Mouse (Mus musculus) MEL (cell line): ENCODE results near the gene Zfp335. TPM values are rescaled to one million over a fixed set of nuclear protein-coding genes. Genes with fewer than 3 reads are reported as not detected.

ENCODE experiments used
- DNase-seq: peaks from one replicate; pipeline ENCODE4 v3.0.0; 2011; ENCODE audit warnings: low read depth, low spot score
- H3K27ac ChIP-seq: 2 replicates; pipeline ENCODE4 v1.5.1; 2012; ENCODE audit warnings: low read depth, mild to moderate bottlenecking, control low read depth, low read length, moderate library complexity; ENCODE audit not compliant: control insufficient read depth
- H3K27me3 ChIP-seq, 2 experiments: fragments of 150-350 bp in 1 of 2; sonication (generic) in 1 of 2; 2 replicates each; pipeline ENCODE4 v1.6.1; 2012; ENCODE audit warnings: low read length in 2 of 2, mild to moderate bottlenecking in 2 of 2, improper control_type of control experiment in 1 of 2, moderate library complexity in 1 of 2; ENCODE audit not compliant: insufficient read depth in 2 of 2, control insufficient read depth in 1 of 2
- H3K36me3 ChIP-seq, 2 experiments: 2 replicates each; pipeline ENCODE4 v1.6.1; 2012 to 2014; ENCODE audit warnings: low read length in 2 of 2, improper control_type of control experiment in 1 of 2, inconsistent platforms in 1 of 2, mild to moderate bottlenecking in 1 of 2; ENCODE audit not compliant: insufficient read depth in 2 of 2, control insufficient read depth in 1 of 2
- H3K4me1 ChIP-seq, 2 experiments: fragments of 150-350 bp in 1 of 2; sonication (generic) in 1 of 2; 2 replicates each; pipeline ENCODE4 v1.6.1; 2012; ENCODE audit warnings: low read length in 2 of 2, improper control_type of control experiment in 1 of 2, mild to moderate bottlenecking in 1 of 2; ENCODE audit not compliant: insufficient read depth in 2 of 2, control insufficient read depth in 1 of 2
- H3K4me3 ChIP-seq, 2 experiments: fragments of 150-350 bp in 1 of 2; sonication (generic) in 1 of 2; 2 replicates each; pipeline ENCODE4 v1.5.1; 2012; ENCODE audit warnings: low read depth in 2 of 2, low read length in 2 of 2, mild to moderate bottlenecking in 2 of 2, moderate library complexity in 2 of 2, control low read depth in 1 of 2, improper control_type of control experiment in 1 of 2; ENCODE audit not compliant: control insufficient read depth in 1 of 2, insufficient read depth in 1 of 2
- H3K79me2 ChIP-seq: 2 replicates; pipeline ENCODE4 v1.6.1; 2012; ENCODE audit warnings: mild to moderate bottlenecking, low read length, moderate library complexity; ENCODE audit not compliant: control insufficient read depth, poor library complexity, insufficient read depth
- H3K9ac ChIP-seq: 2 replicates; pipeline ENCODE4 v1.6.1; 2012; ENCODE audit warnings: low read depth, mild to moderate bottlenecking, control low read depth, low read length, moderate library complexity; ENCODE audit not compliant: control insufficient read depth, poor library complexity, severe bottlenecking
- H3K9me3 ChIP-seq: fragments of 150-350 bp; sonication (generic); replicated peaks from 2 replicates; pipeline ENCODE4 v1.6.1; 2012; ENCODE audit warnings: mild to moderate bottlenecking, low read length, improper control_type of control experiment, moderate library complexity; ENCODE audit not compliant: insufficient read depth
- CTCF ChIP-seq, 3 experiments: IDR thresholded peaks in 2 of 3; conservative IDR thresholded peaks in 1 of 3; 2 replicates each; pipeline ENCODE4 v1.5.1; 2011 to 2012; ENCODE audit warnings: low read length in 3 of 3, low read depth in 2 of 3, mild to moderate bottlenecking in 2 of 3, improper control_type of control experiment in 1 of 3, inconsistent platforms in 1 of 3, mixed read lengths in 1 of 3, moderate library complexity in 1 of 3; ENCODE audit not compliant: control insufficient read depth in 1 of 3, insufficient read depth in 1 of 3, poor library complexity in 1 of 3, severe bottlenecking in 1 of 3
- MAZ ChIP-seq: IDR thresholded peaks from 2 replicates; pipeline ENCODE4 v1.6.1; 2012; ENCODE audit warnings: low read depth, mild to moderate bottlenecking, inconsistent platforms, low read length, improper control_type of control experiment
- POLR2AphosphoS2 ChIP-seq: IDR thresholded peaks from 2 replicates; pipeline ENCODE4 v1.6.1; 2011; ENCODE audit warnings: low read length, improper control_type of control experiment
- RAD21 ChIP-seq: IDR thresholded peaks from 2 replicates; pipeline ENCODE4 v1.6.1; 2011; ENCODE audit warnings: mild to moderate bottlenecking, low read depth, low read length, improper control_type of control experiment
- SIN3A ChIP-seq: IDR thresholded peaks from 2 replicates; pipeline ENCODE4 v1.6.1; 2012; ENCODE audit warnings: low read length, improper control_type of control experiment, inconsistent platforms
- SMC3 ChIP-seq: IDR thresholded peaks from 2 replicates; pipeline ENCODE4 v1.6.1; 2011; ENCODE audit warnings: low read depth, low read length, improper control_type of control experiment
- ZC3H11A ChIP-seq: IDR thresholded peaks from 2 replicates; pipeline ENCODE4 v1.6.1; 2012; ENCODE audit warnings: low read depth, mild to moderate bottlenecking, inconsistent platforms, low read length, improper control_type of control experiment
- polyA plus RNA-seq, 2 experiments: library from polyadenylated mRNA; stranded (reverse) in 1 of 2; unstranded in 1 of 2; fragments of >175 nt in 1 of 2; fragments of >200 nt in 1 of 2; gene quantifications; 2 replicates each; pipeline versions ENCODE4 v1.2.1 to v1.2.4; 2012; ENCODE audit warnings: low replicate concordance in 2 of 2, low read depth in 1 of 2; ENCODE audit not compliant: insufficient read length in 2 of 2, insufficient read depth in 1 of 2, missing spikeins in 1 of 2
- total RNA-seq: library from RNA; depleted of rRNA; stranded (reverse); fragments of 300-350 nt; gene quantifications from 2 replicates; pipeline ENCODE4 v1.2.3, GENCODE M21; 2012; rRNA removed

The Zfp335 gene
- total and polyA plus RNA-seq, 3 experiments: 12.6 to 24.1 TPM; not detected in 1

DNA sequence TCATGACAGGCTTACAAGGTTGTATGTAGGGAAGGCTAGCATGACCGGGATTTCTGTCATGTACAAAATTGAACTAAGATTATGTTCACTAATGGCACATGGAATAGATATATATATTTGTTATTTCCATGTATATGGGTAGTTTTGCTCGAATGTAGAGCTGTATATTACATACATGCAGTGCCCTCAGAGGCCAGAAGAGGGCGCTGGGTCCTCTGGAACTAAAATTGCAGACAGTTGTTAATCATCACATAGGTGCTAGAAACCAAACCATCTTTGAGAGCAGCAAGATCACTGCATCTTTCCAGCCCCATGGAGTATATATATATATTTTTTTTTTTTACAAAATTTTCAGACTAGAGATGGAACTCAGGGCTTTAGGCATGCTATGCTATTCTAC lies 65.8 kb downstream of the Zfp335 start:
- no peaks in the 10 kb centered on the region for H3K27me3 ChIP-seq
- no peak overlapping the region for H3K9ac ChIP-seq
- H3K79me2 ChIP-seq: no peaks in the 10 kb centered on the region
- H3K9me3 ChIP-seq: no peaks in the 10 kb centered on the region
- no peaks in the 10 kb centered on the region for H3K36me3 ChIP-seq
- peak; percentile 69 for DNase-seq
- H3K4me3 ChIP-seq: no peak overlapping the region
- TF ChIP-seq POLR2AphosphoS2 (no peak), ZC3H11A (peak; percentile 59), RAD21 (peak; percentile 77), SMC3 (peak; percentile 60), MAZ (no peak), SIN3A (no peak), CTCF (IDR thresholded peaks at IDR 0.05 in 2 of 3, conservative IDR thresholded peaks at IDR 0.05 in 1 of 3; ENCODE audit: control insufficient read depth in 1 of 3, insufficient read depth in 1 of 3, low read depth in 2 of 3, low read length in 3 of 3, poor library complexity in 1 of 3, severe bottlenecking in 1 of 3) (peak; percentile 69 to 76 (median 73))
- no peak overlapping the region for H3K27ac ChIP-seq
- no peaks in the 10 kb centered on the region for H3K4me1 ChIP-seq

Other genes with a start within 250 kb of the Zfp335 start
- not detected in 2 replicates for gene Wfdc11, start 237.7 kb downstream of the Zfp335 start, total RNA-seq
- gene Wfdc11, start 237.7 kb downstream of the Zfp335 start, polyA plus RNA-seq: not detected
- gene Wfdc13, start 226.7 kb downstream of the Zfp335 start, total RNA-seq: 0.12 TPM in 1 of 2 replicates, not detected in the other
- gene Wfdc13, start 226.7 kb downstream of the Zfp335 start, polyA plus RNA-seq: not detected
- not detected in 2 replicates for gene Spint4, start 213.3 kb downstream of the Zfp335 start, total RNA-seq
- gene Spint4, start 213.3 kb downstream of the Zfp335 start, polyA plus RNA-seq: not detected
- not detected in 2 replicates for gene Spint5, start 196.5 kb downstream of the Zfp335 start, total RNA-seq
- gene Spint5, start 196.5 kb downstream of the Zfp335 start, polyA plus RNA-seq: not detected
- 0.20 and 0.31 TPM in 2 replicates for gene Wfdc3, start 165.8 kb downstream of the Zfp335 start, total RNA-seq
- under 1 TPM in 1 of 2 experiments, not detected in 1; 0.40 TPM for gene Wfdc3, start 165.8 kb downstream of the Zfp335 start, polyA plus RNA-seq
- gene Dnttip1, start 165.8 kb downstream of the Zfp335 start, total RNA-seq: 20.6 and 20.9 TPM in 2 replicates
- 10 to 100 TPM in 1 of 2 experiments, not detected in 1; 59.9 TPM for gene Dnttip1, start 165.8 kb downstream of the Zfp335 start, polyA plus RNA-seq
- gene Ube2c, start 141.9 kb downstream of the Zfp335 start, total RNA-seq: 170 and 177 TPM in 2 replicates
- 100 to 1,000 TPM; 257 to 365 TPM for gene Ube2c, start 141.9 kb downstream of the Zfp335 start, polyA plus RNA-seq
- gene Tnnc2, start 131.8 kb downstream of the Zfp335 start, total RNA-seq: not detected in 2 replicates
- not detected for gene Tnnc2, start 131.8 kb downstream of the Zfp335 start, polyA plus RNA-seq
- 3.8 and 4.0 TPM in 2 replicates for gene Snx21, start 125.9 kb downstream of the Zfp335 start, total RNA-seq
- 1 to 10 TPM in 1 of 2 experiments, not detected in 1; 7.7 TPM for gene Snx21, start 125.9 kb downstream of the Zfp335 start, polyA plus RNA-seq
- 32.2 and 40.3 TPM in 2 replicates for gene Acot8, start 106.9 kb downstream of the Zfp335 start, total RNA-seq
- 10 to 100 TPM in 1 of 2 experiments, not detected in 1; 30.9 TPM for gene Acot8, start 106.9 kb downstream of the Zfp335 start, polyA plus RNA-seq
- 4.7 and 4.8 TPM in 2 replicates for gene Zswim3, start 106.7 kb downstream of the Zfp335 start, total RNA-seq
- 1 to 10 TPM in 1 of 2 experiments, not detected in 1; 5.9 TPM for gene Zswim3, start 106.7 kb downstream of the Zfp335 start, polyA plus RNA-seq
- gene Zswim1, start 89.1 kb downstream of the Zfp335 start, total RNA-seq: 7.1 and 8.2 TPM in 2 replicates
- gene Zswim1, start 89.1 kb downstream of the Zfp335 start, polyA plus RNA-seq: 10 to 100 TPM in 1 of 2 experiments, not detected in 1; 17.4 TPM
- 0.42 and 0.50 TPM in 2 replicates for gene Spata25, start 83.2 kb downstream of the Zfp335 start, total RNA-seq
- gene Spata25, start 83.2 kb downstream of the Zfp335 start, polyA plus RNA-seq: under 1 TPM in 1 of 2 experiments, not detected in 1; 0.13 TPM
- gene Ctsa, start 78.9 kb downstream of the Zfp335 start, total RNA-seq: 46.3 and 50.5 TPM in 2 replicates
- 10 to 100 TPM in 1 of 2 experiments, not detected in 1; 87.7 TPM for gene Ctsa, start 78.9 kb downstream of the Zfp335 start, polyA plus RNA-seq
- gene Neurl2, start 78.3 kb downstream of the Zfp335 start, total RNA-seq: 1.6 and 2.0 TPM in 2 replicates
- gene Neurl2, start 78.3 kb downstream of the Zfp335 start, polyA plus RNA-seq: 1 to 10 TPM in 1 of 2 experiments, not detected in 1; 2.6 TPM
- gene Pltp, start 54.0 kb downstream of the Zfp335 start, total RNA-seq: 5.2 and 6.8 TPM in 2 replicates
- gene Pltp, start 54.0 kb downstream of the Zfp335 start, polyA plus RNA-seq: 10 to 100 TPM in 1 of 2 experiments, not detected in 1; 17.1 TPM
- gene Pcif1, start 32.5 kb downstream of the Zfp335 start, total RNA-seq: 46.8 and 47.6 TPM in 2 replicates
- gene Pcif1, start 32.5 kb downstream of the Zfp335 start, polyA plus RNA-seq: 100 to 1,000 TPM in 1 of 2 experiments, not detected in 1; 118 TPM
- gene Mmp9, start 29.0 kb upstream of the Zfp335 start, total RNA-seq: 0.20 and 0.23 TPM in 2 replicates
- gene Mmp9, start 29.0 kb upstream of the Zfp335 start, polyA plus RNA-seq: under 1 TPM in 1 of 2 experiments, not detected in 1; 0.19 TPM
- 0.36 and 0.50 TPM in 2 replicates for gene Slc12a5, start 49.0 kb upstream of the Zfp335 start, total RNA-seq
- 1 to 10 TPM in 1 of 2 experiments, not detected in 1; 1.3 TPM for gene Slc12a5, start 49.0 kb upstream of the Zfp335 start, polyA plus RNA-seq
- gene Ncoa5, start 123.1 kb upstream of the Zfp335 start, total RNA-seq: 35.1 and 35.8 TPM in 2 replicates
- 10 to 100 TPM; 61.0 to 76.6 TPM for gene Ncoa5, start 123.1 kb upstream of the Zfp335 start, polyA plus RNA-seq
- not detected in 2 replicates for gene Cd40, start 143.9 kb upstream of the Zfp335 start, total RNA-seq
- gene Cd40, start 143.9 kb upstream of the Zfp335 start, polyA plus RNA-seq: under 1 TPM in 1 of 2 experiments, not detected in 1; 0.08 TPM
- not detected in 2 replicates for gene 1700025C18Rik, start 179.0 kb upstream of the Zfp335 start, total RNA-seq
- not detected for gene 1700025C18Rik, start 179.0 kb upstream of the Zfp335 start, polyA plus RNA-seq